Mouse (Mus musculus): ENCODE data around the gene Acin1. TPM values are rescaled to one million over a fixed set of nuclear protein-coding genes. Genes with fewer than 3 reads are reported as not detected.

The Acin1 gene
- polyA plus RNA-seq, 1 experiment from 2014 or later: 171 TPM

GRCm38 (mm10) chr14:54597084-54597483, 89.6 kb downstream of the Acin1 start:
- H3K4me3 ChIP-seq: no peak overlapping the region
- no peak for ATAC-seq (replicated peaks)
- H3K9me3 ChIP-seq: no peaks in the 10 kb centered on the region
- no peak overlapping the region for H3K4me2 ChIP-seq (replicated peaks)
- no peaks in the 10 kb centered on the region for H3K27me3 ChIP-seq
- H3K36me3 ChIP-seq: no peaks in the 10 kb centered on the region
- H3K27ac ChIP-seq (replicated peaks): no peak overlapping the region
- WGBS: 80% methylated on average over 7 of the region's 7 CpGs
- no peak overlapping the region for H3K9ac ChIP-seq (replicated peaks)
- 0 out of 2 replicates have a peak, but pooled peaks cover 11% of the 10 kb centered on the region for H3K4me1 ChIP-seq

DNA sequence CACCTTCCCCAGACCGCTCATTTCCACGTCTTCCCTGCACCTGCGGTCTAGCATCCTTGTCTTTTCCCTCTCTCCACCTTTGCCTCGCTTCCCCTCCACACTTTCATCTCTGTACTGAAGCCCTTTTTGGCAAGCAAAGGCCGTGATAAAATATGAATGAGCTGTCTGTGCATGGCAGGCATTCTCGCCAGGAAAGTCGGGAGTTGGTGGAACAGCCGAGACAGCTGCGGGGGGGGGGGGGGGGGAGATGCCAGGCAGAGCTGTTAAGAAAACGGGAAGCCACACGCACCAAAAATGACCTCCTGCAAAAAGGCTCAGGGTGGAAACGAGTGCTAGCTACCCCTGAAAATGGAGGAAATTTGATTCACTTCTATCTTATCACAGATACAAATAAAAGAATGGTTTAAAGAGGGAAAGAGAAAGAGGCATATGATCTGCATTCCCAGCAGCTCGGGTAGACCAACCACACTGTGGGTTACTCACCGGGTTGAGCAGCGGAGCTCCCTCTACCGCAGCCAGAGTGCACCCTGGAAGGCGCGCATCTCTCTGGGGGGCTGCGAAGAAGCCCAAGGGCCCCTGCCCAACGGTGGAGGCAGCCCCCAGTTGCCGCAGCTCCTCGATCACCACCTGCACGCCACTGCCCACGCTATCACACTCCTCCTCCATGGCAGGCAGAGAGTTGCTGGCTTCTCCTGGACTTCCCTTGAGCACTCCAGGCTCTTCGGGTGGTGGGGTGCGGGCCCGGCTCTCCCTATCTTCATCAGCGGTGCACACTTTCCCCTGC, 91.9 kb downstream of the Acin1 start:
- no peak for ATAC-seq (replicated peaks)
- H3K4me3 ChIP-seq: no peak overlapping the region
- WGBS: 59% methylated on average over 28 of the region's 28 CpGs

DNA sequence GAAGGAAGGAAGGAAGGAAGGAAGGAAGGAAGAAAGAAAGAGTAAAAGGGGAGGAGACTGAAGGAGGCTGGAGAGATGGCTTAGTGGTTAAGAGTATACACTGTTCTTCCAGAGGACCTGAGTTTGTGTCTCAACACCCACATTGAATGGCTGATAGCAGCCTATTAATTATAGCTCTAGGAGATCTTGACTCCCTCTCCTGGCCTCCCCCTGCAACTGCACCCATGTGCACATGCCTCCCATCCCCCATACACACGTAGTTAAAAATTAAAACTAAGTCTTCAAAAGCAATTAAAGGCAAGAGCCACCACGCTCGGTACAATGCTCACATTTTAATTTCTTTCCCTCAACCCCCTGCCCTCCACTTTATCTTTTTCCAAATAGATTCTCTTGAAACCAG, 92.7 kb downstream of the Acin1 start:
- Histone ChIP-seq H3K4me2 (replicated peaks) (no peak overlapping the region), H3K27ac (replicated peaks) (no peak overlapping the region), H3K9me3 (no peaks in the 10 kb centered on the region), H3K27me3 (no peaks in the 10 kb centered on the region), H3K4me1 (0 out of 2 replicates have a peak, but pooled peaks cover 11% of the 10 kb centered on the region), H3K36me3 (no peaks in the 10 kb centered on the region), H3K9ac (replicated peaks) (no peak overlapping the region), H3K4me3 (no peak overlapping the region)
- WGBS: 85% methylated on average over 3 of the region's 3 CpGs
- ATAC-seq (replicated peaks): no peak

More for the DNA sequence above, 91.9 kb downstream of the Acin1 start:
- H3K9me3 ChIP-seq: no peaks in the 10 kb centered on the region
- H3K4me2 ChIP-seq (replicated peaks): no peak overlapping the region
- no peaks in the 10 kb centered on the region for H3K27me3 ChIP-seq
- H3K27ac ChIP-seq (replicated peaks): 0 out of 2 replicates have a peak overlapping the region, but pooled peaks have one; percentile 3
- no peak overlapping the region for H3K9ac ChIP-seq (replicated peaks)
- H3K4me1 ChIP-seq: 0 out of 2 replicates have a peak, but pooled peaks cover 11% of the 10 kb centered on the region
- no peaks in the 10 kb centered on the region for H3K36me3 ChIP-seq

DNA sequence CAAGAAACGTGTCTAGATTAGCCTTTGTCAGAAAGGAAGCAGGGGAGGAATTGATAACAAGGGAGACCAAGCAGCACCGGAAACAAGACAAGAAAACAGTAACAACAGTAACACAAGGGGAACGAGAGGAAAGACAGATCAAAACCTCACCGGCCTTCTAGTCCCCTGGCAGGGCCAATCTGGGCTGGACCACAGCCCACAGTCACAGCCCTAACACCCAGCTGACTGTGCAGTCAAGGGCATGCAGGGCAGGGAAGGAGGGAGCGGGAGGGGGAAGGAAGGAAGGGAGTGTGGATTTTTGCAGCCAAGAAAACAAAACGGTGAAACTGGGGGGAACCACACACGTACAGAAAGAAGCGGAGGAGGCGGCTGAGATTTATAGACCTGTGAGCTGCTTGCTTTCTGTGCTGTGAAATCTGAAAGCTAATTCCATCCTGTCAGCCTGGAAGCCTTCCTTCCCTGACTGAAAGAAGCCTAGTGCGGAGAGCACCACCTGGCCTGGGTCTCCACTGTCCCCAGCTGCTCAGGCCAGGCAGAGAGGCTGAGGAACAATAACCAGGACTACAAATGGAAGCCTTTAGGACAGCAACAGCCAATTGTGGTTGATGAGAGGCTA, 94.3 kb downstream of the Acin1 start:
- Histone ChIP-seq H3K9ac (replicated peaks) (no peak overlapping the region), H3K4me3 (no peak overlapping the region), H3K27me3 (no peaks in the 10 kb centered on the region), H3K36me3 (no peaks in the 10 kb centered on the region), H3K4me1 (0 out of 2 replicates have a peak, but pooled peaks cover 11% of the 10 kb centered on the region), H3K27ac (replicated peaks) (peak overlapping the region; percentile 31; the same call in 1 of the 2 replicates), H3K9me3 (no peaks in the 10 kb centered on the region), H3K4me2 (replicated peaks) (no peak overlapping the region)
- WGBS: 58% methylated on average over 10 of the region's 10 CpGs
- ATAC-seq (replicated peaks): no peak

MicroRNAs within 50 kb of the gene (microRNA counts, 519-probe panel; counts per million panel counts)
- not detected for microRNA mmu-miR-686

Small RNAs within 50 kb of the gene (microRNA-seq; reads per million reads assigned to microRNA genes)
- not detected for gene Mir686
- 1.1 reads per million for gene Mir6948

Other genes starting within 250 kb of the Acin1 start
- 32.5 and 33.9 TPM in 2 replicates for gene Lrp10, start 222.8 kb downstream of the Acin1 start, polyA plus RNA-seq (2015; fragmentation: Nextera tagmentation; extraction: Ambion mirVana)
- gene Rem2, start 210.8 kb downstream of the Acin1 start, polyA plus RNA-seq (2015; fragmentation: Nextera tagmentation; extraction: Ambion mirVana): 22.9 and 23.8 TPM in 2 replicates
- gene Prmt5, start 169.4 kb downstream of the Acin1 start, polyA plus RNA-seq (2015; fragmentation: Nextera tagmentation; extraction: Ambion mirVana): 101 and 102 TPM in 2 replicates
- gene Haus4, start 132.3 kb downstream of the Acin1 start, polyA plus RNA-seq (2015; fragmentation: Nextera tagmentation; extraction: Ambion mirVana): 29.6 and 31.6 TPM in 2 replicates
- gene Ajuba, start 109.4 kb downstream of the Acin1 start, polyA plus RNA-seq (2015; fragmentation: Nextera tagmentation; extraction: Ambion mirVana): 11.1 and 13.1 TPM in 2 replicates
- gene 4931414P19Rik, start 80.9 kb downstream of the Acin1 start, polyA plus RNA-seq (2015; fragmentation: Nextera tagmentation; extraction: Ambion mirVana): 8.0 and 8.9 TPM in 2 replicates
- 430 and 444 TPM in 2 replicates for gene Psmb5, start 68.9 kb downstream of the Acin1 start, polyA plus RNA-seq (2015; fragmentation: Nextera tagmentation; extraction: Ambion mirVana)
- gene Psmb11, start 65.5 kb downstream of the Acin1 start, polyA plus RNA-seq (2015; fragmentation: Nextera tagmentation; extraction: Ambion mirVana): 0.15 TPM in 1 of 2 replicates, not detected in the other
- gene Gm17606, start 46.0 kb downstream of the Acin1 start, polyA plus RNA-seq (2015; fragmentation: Nextera tagmentation; extraction: Ambion mirVana): not detected in 2 replicates
- 7.6 and 8.6 TPM in 2 replicates for gene Cdh24, start 45.6 kb downstream of the Acin1 start, polyA plus RNA-seq (2015; fragmentation: Nextera tagmentation; extraction: Ambion mirVana)
- gene 1700123O20Rik, start 715 bp downstream of the Acin1 start, polyA plus RNA-seq (2015; fragmentation: Nextera tagmentation; extraction: Ambion mirVana): 71.2 and 71.6 TPM in 2 replicates
- gene Gm29776, start 11.9 kb upstream of the Acin1 start, polyA plus RNA-seq (2015; fragmentation: Nextera tagmentation; extraction: Ambion mirVana): 0.23 and 0.25 TPM in 2 replicates
- gene Cebpe, start 25.2 kb upstream of the Acin1 start, polyA plus RNA-seq (2015; fragmentation: Nextera tagmentation; extraction: Ambion mirVana): not detected in 2 replicates
- gene Slc7a8, start 95.0 kb upstream of the Acin1 start, polyA plus RNA-seq (2015; fragmentation: Nextera tagmentation; extraction: Ambion mirVana): 6.4 and 8.2 TPM in 2 replicates
- gene Rnf212b, start 127.2 kb upstream of the Acin1 start, polyA plus RNA-seq (2015; fragmentation: Nextera tagmentation; extraction: Ambion mirVana): not detected in 2 replicates
- gene Homez, start 184.0 kb upstream of the Acin1 start, polyA plus RNA-seq (2015; fragmentation: Nextera tagmentation; extraction: Ambion mirVana): 11.1 and 13.5 TPM in 2 replicates
- 1.7 and 2.3 TPM in 2 replicates for gene Ppp1r3e, start 190.6 kb upstream of the Acin1 start, polyA plus RNA-seq (2015; fragmentation: Nextera tagmentation; extraction: Ambion mirVana)
- gene Bcl2l2, start 196.4 kb upstream of the Acin1 start, polyA plus RNA-seq (2015; fragmentation: Nextera tagmentation; extraction: Ambion mirVana): 3.5 and 3.6 TPM in 2 replicates
- gene Gm20521, start 196.5 kb upstream of the Acin1 start, polyA plus RNA-seq (2015; fragmentation: Nextera tagmentation; extraction: Ambion mirVana): 0.14 and 0.15 TPM in 2 replicates
- 163 and 164 TPM in 2 replicates for gene Pabpn1, start 205.6 kb upstream of the Acin1 start, polyA plus RNA-seq (2015; fragmentation: Nextera tagmentation; extraction: Ambion mirVana)
- gene Slc22a17, start 226.2 kb upstream of the Acin1 start, polyA plus RNA-seq (2015; fragmentation: Nextera tagmentation; extraction: Ambion mirVana): 154 and 167 TPM in 2 replicates
- 27.6 and 30.4 TPM in 2 replicates for gene Efs, start 239.2 kb upstream of the Acin1 start, polyA plus RNA-seq (2015; fragmentation: Nextera tagmentation; extraction: Ambion mirVana)
- 0.27 and 0.29 TPM in 2 replicates for gene Il25, start 245.8 kb upstream of the Acin1 start, polyA plus RNA-seq (2015; fragmentation: Nextera tagmentation; extraction: Ambion mirVana)
- 3.8 and 5.5 TPM in 2 replicates for gene Cmtm5, start 249.3 kb upstream of the Acin1 start, polyA plus RNA-seq (2015; fragmentation: Nextera tagmentation; extraction: Ambion mirVana)

Measured in forebrain, embryonic 15.5 days (tissue).